Mouse (Mus musculus): ENCODE measurements at regions not wholly inside any gene's neighbourhood (a gene's known extent, or its start where the extent isn't known, plus 50 kb on each side); places are given as distances from the start of the nearest gene placed in this dataset.

GRCm38 (mm10) chr5:120251697-120252401 lies 135.6 kb downstream of the Rbm19 start:
- peaks cover 100% of the 10 kb centered on the region for H3K27me3 ChIP-seq (ENCODE audit: low read depth, poor library complexity, severe bottlenecking)
- H3K36me3 ChIP-seq = no peaks in the 10 kb centered on the region
- no peaks in the 10 kb centered on the region for H3K9me3 ChIP-seq (replicated peaks)
- peak overlapping the region; percentile 53; the same call in 1 of the 2 replicates for H3K27ac ChIP-seq (replicated peaks)
- DNase-seq (ENCODE audit: low spot score) = peak; percentile 32
- H3K4me1 ChIP-seq = peaks cover 12% of the 10 kb centered on the region
- H3K4me3 ChIP-seq = peak overlapping the region; percentile 39
- WGBS = 15% methylated on average over 22 of the region's 22 CpGs

GRCm38 (mm10) chr5:120252551-120252950 lies 136.3 kb downstream of the Rbm19 start:
- Histone ChIP-seq H3K4me3 (0 out of 2 replicates have a peak overlapping the region, but pooled peaks have one; percentile 39), H3K27me3 (ENCODE audit: low read depth, poor library complexity, severe bottlenecking) (peaks cover 95% of the 10 kb centered on the region), H3K4me1 (peaks cover 12% of the 10 kb centered on the region), H3K9me3 (replicated peaks) (no peaks in the 10 kb centered on the region), H3K36me3 (no peaks in the 10 kb centered on the region), H3K27ac (replicated peaks) (no peak overlapping the region; the same call in 1 of the 2 replicates)
- DNase-seq (ENCODE audit: low spot score) = peak; percentile 55
- 10% methylated on average over 8 of the region's 8 CpGs for WGBS

- no peaks in the 10 kb centered on the region for H3K36me3 ChIP-seq
- H3K27me3 ChIP-seq (ENCODE audit: low read depth, poor library complexity, severe bottlenecking) = peaks cover 99% of the 10 kb centered on the region
- no peaks in the 10 kb centered on the region for H3K9me3 ChIP-seq (replicated peaks)
- H3K27ac ChIP-seq (replicated peaks) = peak overlapping the region; percentile 17; the same call in 1 of the 2 replicates
- DNase-seq (ENCODE audit: low spot score) = peak; percentile 33
- H3K4me3 ChIP-seq = no peak overlapping the region
- H3K4me1 ChIP-seq = peaks cover 25% of the 10 kb centered on the region
- 40% methylated on average over 14 of the region's 14 CpGs for WGBS
These were observed 146.5 kb downstream of the Rbm19 start for GRCm38 (mm10) chr5:120262715-120263273.

GRCm38 (mm10) chr5:120269416-120269860 lies 153.2 kb downstream of the Rbm19 start:
- Histone ChIP-seq H3K9me3 (replicated peaks) (peaks cover 3% of the 10 kb centered on the region; the same call in 1 of the 2 replicates), H3K4me1 (peaks cover 27% of the 10 kb centered on the region), H3K4me3 (no peak overlapping the region), H3K27me3 (ENCODE audit: low read depth, poor library complexity, severe bottlenecking) (peaks cover 98% of the 10 kb centered on the region), H3K27ac (replicated peaks) (peak overlapping the region; percentile 75), H3K36me3 (no peaks in the 10 kb centered on the region)
- 21% methylated on average over 22 of the region's 22 CpGs for WGBS
- no peak for DNase-seq (ENCODE audit: low spot score)

- Histone ChIP-seq H3K4me3 (no peak overlapping the region), H3K9me3 (replicated peaks) (peaks cover 3% of the 10 kb centered on the region; the same call in 1 of the 2 replicates), H3K27me3 (ENCODE audit: low read depth, poor library complexity, severe bottlenecking) (peaks cover 96% of the 10 kb centered on the region), H3K27ac (replicated peaks) (peak overlapping the region; percentile 57), H3K4me1 (peaks cover 20% of the 10 kb centered on the region), H3K36me3 (no peaks in the 10 kb centered on the region)
- no peak for DNase-seq (ENCODE audit: low spot score)
- WGBS = 65% methylated on average over 14 of the region's 14 CpGs
These were observed 154.8 kb downstream of the Rbm19 start for GRCm38 (mm10) chr5:120270887-120271616.

- 85% methylated on average over 9 of the region's 9 CpGs for WGBS
- H3K27ac ChIP-seq (replicated peaks) = no peak overlapping the region
- no peak for DNase-seq (ENCODE audit: low spot score)
- no peak overlapping the region for H3K4me3 ChIP-seq
- H3K36me3 ChIP-seq = no peaks in the 10 kb centered on the region
- peaks cover 3% of the 10 kb centered on the region; the same call in 1 of the 2 replicates for H3K9me3 ChIP-seq (replicated peaks)
- H3K4me1 ChIP-seq = peaks cover 24% of the 10 kb centered on the region
- H3K27me3 ChIP-seq (ENCODE audit: low read depth, poor library complexity, severe bottlenecking) = peaks cover 96% of the 10 kb centered on the region
These were observed 155.3 kb upstream of the Lhx5 start for GRCm38 (mm10) chr5:120276229-120276628.

- H3K9me3 ChIP-seq (replicated peaks) = no peaks in the 10 kb centered on the region
- H3K27me3 ChIP-seq (ENCODE audit: low read depth, poor library complexity, severe bottlenecking) = peaks cover 100% of the 10 kb centered on the region
- peak overlapping the region; percentile 35; the same call in 1 of the 2 replicates for H3K4me3 ChIP-seq
- DNase-seq (ENCODE audit: low spot score) = no peak
- H3K4me1 ChIP-seq = peaks cover 47% of the 10 kb centered on the region
- H3K27ac ChIP-seq (replicated peaks) = peak overlapping the region; percentile 64; the same call in 1 of the 2 replicates
- no peaks in the 10 kb centered on the region for H3K36me3 ChIP-seq
- WGBS = 1% methylated on average over 13 of the region's 13 CpGs
These were observed 151.2 kb upstream of the Lhx5 start for GRCm38 (mm10) chr5:120280321-120280720.

GRCm38 (mm10) chr5:120280991-120281602 lies 150.4 kb upstream of the Lhx5 start:
- peaks cover 55% of the 10 kb centered on the region for H3K4me1 ChIP-seq
- peaks cover 100% of the 10 kb centered on the region for H3K27me3 ChIP-seq (ENCODE audit: low read depth, poor library complexity, severe bottlenecking)
- H3K4me3 ChIP-seq = peak overlapping the region; percentile 35; the same call in 1 of the 2 replicates
- no peaks in the 10 kb centered on the region for H3K36me3 ChIP-seq
- H3K9me3 ChIP-seq (replicated peaks) = no peaks in the 10 kb centered on the region
- WGBS = 1% methylated on average over 22 of the region's 22 CpGs
- 0 out of 2 replicates have a peak overlapping the region, but pooled peaks have one; percentile 42 for H3K27ac ChIP-seq (replicated peaks)
- peak; percentile 43 for DNase-seq (ENCODE audit: low spot score)

- H3K9me3 ChIP-seq (replicated peaks) = no peaks in the 10 kb centered on the region
- no peaks in the 10 kb centered on the region for H3K36me3 ChIP-seq
- 0 out of 2 replicates have a peak overlapping the region, but pooled peaks have one; percentile 35 for H3K4me3 ChIP-seq
- peaks cover 100% of the 10 kb centered on the region for H3K27me3 ChIP-seq (ENCODE audit: low read depth, poor library complexity, severe bottlenecking)
- peaks cover 64% of the 10 kb centered on the region for H3K4me1 ChIP-seq
- DNase-seq (ENCODE audit: low spot score) = no peak
- 27% methylated on average over 18 of the region's 18 CpGs for WGBS
- 0 out of 2 replicates have a peak overlapping the region, but pooled peaks have one; percentile 23 for H3K27ac ChIP-seq (replicated peaks)
These were observed 149.5 kb upstream of the Lhx5 start for GRCm38 (mm10) chr5:120281840-120282565.

GRCm38 (mm10) chr5:120284625-120285024 lies 146.9 kb upstream of the Lhx5 start:
- no peak for DNase-seq (ENCODE audit: low spot score)
- peaks cover 81% of the 10 kb centered on the region for H3K4me1 ChIP-seq
- H3K9me3 ChIP-seq (replicated peaks) = peaks cover 2% of the 10 kb centered on the region
- H3K27ac ChIP-seq (replicated peaks) = peak overlapping the region; percentile 79
- 49% methylated on average over 8 of the region's 8 CpGs for WGBS
- H3K4me3 ChIP-seq = no peak overlapping the region
- H3K27me3 ChIP-seq (ENCODE audit: low read depth, poor library complexity, severe bottlenecking) = peaks cover 97% of the 10 kb centered on the region
- H3K36me3 ChIP-seq = no peaks in the 10 kb centered on the region

- Histone ChIP-seq H3K27me3 (ENCODE audit: low read depth, poor library complexity, severe bottlenecking) (peaks cover 97% of the 10 kb centered on the region), H3K4me3 (no peak overlapping the region), H3K27ac (replicated peaks) (peak overlapping the region; percentile 79), H3K9me3 (replicated peaks) (peaks cover 6% of the 10 kb centered on the region), H3K36me3 (no peaks in the 10 kb centered on the region), H3K4me1 (peaks cover 77% of the 10 kb centered on the region)
- WGBS = 28% methylated on average over 9 of the region's 9 CpGs
- DNase-seq (ENCODE audit: low spot score) = peak; percentile 55
These were observed 146.5 kb upstream of the Lhx5 start for GRCm38 (mm10) chr5:120285036-120285435.

Measured in midbrain, embryonic 10.5 days (tissue).